Mouse (Mus musculus) neural tube, embryonic 15.5 days (tissue): ENCODE measurements around the gene Kazald1. TPM values are rescaled to one million over a fixed set of nuclear protein-coding genes. Genes with fewer than 3 reads are reported as not detected.
A peak's percentile ranks its signal among the peaks of the same experiment; 100 is the strongest.

ENCODE experiments used
- ATAC-seq: fragments of 200-750 bp; cut with Nextera tagmentation; 2 replicates; pipeline ENCODE4 v1.8.0; 2017; ENCODE audit warnings: mild to moderate bottlenecking, moderate TSS enrichment, moderate library complexity; ENCODE audit not compliant: low FRiP score
- H3K27ac ChIP-seq: fragments of 300-500 bp; sonication (generic); replicated peaks from 2 replicates; pipeline ENCODE4 v1.5.1; 2015; ENCODE audit warnings: mild to moderate bottlenecking, inconsistent platforms
- H3K27me3 ChIP-seq: fragments of 300-500 bp; sonication (generic); replicated peaks from 2 replicates; pipeline ENCODE4 v1.6.1; 2015; ENCODE audit warnings: inconsistent platforms
- H3K36me3 ChIP-seq: fragments of 300-500 bp; sonication (generic); 2 replicates; pipeline ENCODE4 v1.6.1; 2015; ENCODE audit warnings: inconsistent platforms
- H3K4me1 ChIP-seq: fragments of 300-500 bp; sonication (generic); 2 replicates; pipeline ENCODE4 v1.6.1; 2015; ENCODE audit warnings: inconsistent platforms
- H3K4me2 ChIP-seq: fragments of 300-500 bp; sonication (generic); 2 replicates; pipeline ENCODE4 v1.6.1; 2015; ENCODE audit warnings: inconsistent platforms, mild to moderate bottlenecking, moderate library complexity
- H3K4me3 ChIP-seq: fragments of 300-500 bp; sonication (generic); replicated peaks from 2 replicates; pipeline ENCODE4 v1.5.1; 2015; ENCODE audit warnings: mild to moderate bottlenecking, inconsistent platforms
- H3K9ac ChIP-seq: fragments of 300-500 bp; sonication (generic); replicated peaks from 2 replicates; pipeline ENCODE4 v1.6.1; 2015; ENCODE audit warnings: mild to moderate bottlenecking, inconsistent platforms
- H3K9me3 ChIP-seq: fragments of 300-500 bp; sonication (generic); replicated peaks from 2 replicates; pipeline ENCODE4 v1.6.1; 2016; ENCODE audit warnings: inconsistent platforms
- WGBS: fragments of 180-500 bp; shearing (Covaris S2); methylation state at CpG from one replicate; pipeline ENCODE4 v1.1.7; 2015; ENCODE audit warnings: mixed read lengths; 5-methylcytosine and 5-hydroxymethylcytosine counted together
- polyA plus RNA-seq: library from polyadenylated mRNA; unstranded; fragments of >200 nt; fragmentation: Nextera tagmentation; extraction: Ambion mirVana; gene quantifications from 2 replicates; pipeline ENCODE4 v1.2.1, GENCODE M21; 2015

Kazald1 gene
- polyA plus RNA-seq, 1 experiment from 2014 or later: 3.0 TPM

DNA sequence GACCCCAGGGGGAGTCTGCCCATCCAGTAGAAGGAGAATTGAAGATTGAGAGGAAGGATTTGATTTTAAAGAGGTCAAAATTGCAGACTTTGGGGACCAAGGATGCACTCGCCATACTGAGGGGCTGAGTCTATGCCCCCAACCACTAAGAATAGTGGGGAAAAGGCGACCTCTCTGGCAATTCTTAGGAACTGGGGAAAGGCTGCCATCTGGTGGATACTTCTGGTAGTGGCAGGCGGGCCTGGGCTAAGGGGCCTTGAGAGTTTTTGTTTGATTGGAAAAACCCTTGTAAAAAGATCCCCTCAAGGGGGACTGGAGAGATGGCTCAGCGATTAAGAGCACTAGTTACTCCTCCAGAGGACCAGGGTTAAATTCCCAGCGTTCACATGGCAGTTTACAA is 6.2 kb downstream of the Kazald1 start:
- 1% methylated on average over 5 of the region's 5 CpGs for WGBS

DNA sequence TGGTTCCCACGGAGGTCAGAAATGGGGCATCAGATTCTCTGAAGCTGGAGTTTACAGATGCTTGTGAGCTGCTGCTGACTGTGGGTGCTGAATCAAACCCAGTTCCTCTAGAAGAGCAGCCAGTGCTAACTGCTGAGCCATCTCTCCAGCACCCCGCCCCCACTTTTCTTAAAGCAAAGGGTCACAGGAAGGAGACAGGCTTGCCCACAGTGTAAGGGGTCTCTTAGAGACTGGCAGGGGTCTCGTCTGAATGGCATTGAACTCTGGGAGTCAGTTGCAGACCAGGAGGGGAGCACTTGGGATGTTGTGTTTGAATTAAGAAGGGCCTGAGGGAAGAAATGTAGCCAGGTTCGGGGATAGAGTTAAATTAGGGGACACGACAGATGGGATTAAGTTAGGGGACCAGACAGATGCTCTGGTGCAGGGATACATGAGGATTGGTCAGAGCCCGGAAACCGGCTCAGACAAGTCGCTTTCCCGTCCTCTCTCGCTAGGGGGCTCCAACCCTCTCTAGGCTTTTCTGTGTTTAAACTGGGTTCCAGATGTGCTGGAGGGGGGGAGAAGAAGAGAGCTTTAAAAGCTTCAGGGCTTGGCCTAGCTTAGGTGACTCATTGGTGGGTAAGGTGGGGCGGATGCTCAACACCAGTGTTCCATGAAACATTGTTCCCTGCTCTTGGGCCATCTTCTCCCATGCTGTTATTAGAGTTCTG is 7.0 kb downstream of the Kazald1 start:
- Histone ChIP-seq H3K9ac (no peak overlapping the region), H3K27ac (no peak overlapping the region), H3K36me3 (no peaks in the 10 kb centered on the region), H3K4me1 (peaks cover 32% of the 10 kb centered on the region), H3K27me3 (peaks cover 95% of the 10 kb centered on the region), H3K9me3 (no peaks in the 10 kb centered on the region), H3K4me2 (no peak overlapping the region), H3K4me3 (no peak overlapping the region)
- WGBS: 16% methylated on average over 11 of the region's 11 CpGs
- ATAC-seq: no peak

More for the DNA sequence above, 6.2 kb downstream of the Kazald1 start:
- H3K27me3 ChIP-seq: peaks cover 95% of the 10 kb centered on the region
- H3K4me2 ChIP-seq: peak overlapping the region; percentile 59
- H3K4me3 ChIP-seq: peak overlapping the region; percentile 26
- 0 out of 2 replicates have a peak overlapping the region, but pooled peaks have one; percentile 10 for H3K9ac ChIP-seq
- no peaks in the 10 kb centered on the region for H3K9me3 ChIP-seq
- ATAC-seq: no peak
- no peak overlapping the region for H3K27ac ChIP-seq
- peaks cover 39% of the 10 kb centered on the region for H3K4me1 ChIP-seq
- H3K36me3 ChIP-seq: no peaks in the 10 kb centered on the region

DNA sequence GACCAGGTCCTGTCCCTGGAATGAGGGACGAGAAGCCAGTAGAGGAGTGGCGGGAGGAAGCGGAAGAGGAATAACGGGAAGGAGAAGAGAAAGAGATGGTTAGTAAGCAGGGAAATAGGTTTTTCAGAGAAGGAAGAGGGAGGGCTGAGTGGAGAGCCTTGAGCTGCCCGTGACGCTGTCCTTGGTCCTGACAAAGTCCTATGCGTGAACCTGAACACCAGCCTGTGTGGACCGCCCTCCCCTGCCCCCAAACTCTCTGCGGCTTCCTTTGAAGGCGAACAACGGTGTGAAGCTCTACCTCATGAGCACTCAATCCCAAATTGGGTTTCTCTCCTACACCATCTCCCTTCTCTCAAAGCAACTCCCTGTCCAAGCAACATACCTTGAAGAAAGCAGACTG is 22.8 kb downstream of the Kazald1 start:
- peaks cover 36% of the 10 kb centered on the region for H3K27me3 ChIP-seq
- H3K4me1 ChIP-seq: 0 out of 2 replicates have a peak, but pooled peaks cover 2% of the 10 kb centered on the region
- H3K4me2 ChIP-seq: no peak overlapping the region
- H3K36me3 ChIP-seq: no peaks in the 10 kb centered on the region
- WGBS: 30% methylated on average over 11 of the region's 11 CpGs
- H3K9me3 ChIP-seq: no peaks in the 10 kb centered on the region
- ATAC-seq: no peak
- H3K9ac ChIP-seq: no peak overlapping the region
- no peak overlapping the region for H3K27ac ChIP-seq
- no peak overlapping the region for H3K4me3 ChIP-seq

DNA sequence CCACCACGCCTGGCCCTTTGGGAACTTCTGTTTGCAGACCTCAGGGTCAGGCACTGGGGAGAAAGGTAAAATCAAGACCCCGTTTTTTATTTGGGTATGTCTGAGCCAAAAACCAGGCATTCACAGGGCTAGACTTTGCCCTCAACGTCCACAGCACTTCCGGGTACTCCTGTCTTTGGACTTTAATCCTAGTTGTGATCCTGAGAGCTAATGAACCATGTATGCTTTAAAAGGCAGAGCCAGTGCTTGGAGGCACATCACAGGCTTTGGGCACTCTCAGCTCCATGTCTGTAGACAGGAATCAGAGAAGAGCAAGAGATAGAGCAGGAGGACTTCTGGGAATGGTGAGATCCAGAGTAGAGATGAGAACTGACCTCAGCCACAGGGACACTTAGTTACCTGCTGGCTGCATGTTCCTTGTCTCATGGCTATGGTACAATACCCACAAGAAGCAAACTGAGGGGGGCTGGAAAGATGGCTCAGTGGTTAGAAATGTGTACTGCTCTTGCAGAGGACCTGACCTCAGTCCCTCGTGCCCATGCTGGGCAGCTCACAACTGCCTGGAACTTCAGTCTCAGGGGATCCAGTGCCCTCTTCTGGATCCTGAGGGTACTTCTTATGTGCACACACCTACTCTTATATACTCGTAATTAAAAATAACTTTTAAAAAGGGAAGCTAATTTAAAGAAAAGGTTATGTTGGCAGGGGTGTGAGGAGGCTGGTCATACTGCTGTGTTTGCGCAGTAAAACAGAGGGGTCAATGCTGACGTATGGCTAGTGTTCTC is 25.6 kb downstream of the Kazald1 start:
- Histone ChIP-seq H3K4me1 (peaks cover 17% of the 10 kb centered on the region), H3K9me3 (no peaks in the 10 kb centered on the region), H3K4me3 (no peak overlapping the region), H3K36me3 (no peaks in the 10 kb centered on the region), H3K9ac (no peak overlapping the region), H3K27me3 (peaks cover 64% of the 10 kb centered on the region), H3K27ac (no peak overlapping the region), H3K4me2 (no peak overlapping the region)
- ATAC-seq: no peak
- 78% methylated on average over 8 of the region's 8 CpGs for WGBS

DNA sequence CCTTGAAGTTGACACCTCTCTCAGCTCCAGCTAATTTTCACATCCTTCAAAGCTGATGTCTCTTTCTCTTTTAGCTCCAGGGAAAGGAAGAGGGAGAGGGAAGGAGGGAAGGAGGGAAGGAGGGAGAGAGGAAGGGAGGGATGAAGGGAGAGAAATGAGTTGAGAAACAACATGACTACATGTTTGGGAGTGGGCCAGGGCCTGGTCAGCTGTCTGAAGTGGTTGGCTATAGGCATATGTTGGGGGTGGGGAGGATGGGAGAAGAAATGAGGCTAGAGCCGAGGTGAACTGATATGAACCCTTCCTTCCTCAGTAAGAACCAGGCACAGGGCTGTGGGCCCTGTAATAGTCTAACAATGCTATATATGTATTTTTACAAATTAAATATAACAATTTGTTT is 30.6 kb downstream of the Kazald1 start:
- no peak overlapping the region for H3K4me2 ChIP-seq
- 50% methylated on average over 1 of the region's 1 CpGs for WGBS
- H3K36me3 ChIP-seq: no peaks in the 10 kb centered on the region
- no peak for ATAC-seq
- no peak overlapping the region for H3K9ac ChIP-seq
- H3K9me3 ChIP-seq: no peaks in the 10 kb centered on the region
- peaks cover 65% of the 10 kb centered on the region for H3K27me3 ChIP-seq
- H3K27ac ChIP-seq: no peak overlapping the region
- H3K4me3 ChIP-seq: no peak overlapping the region
- peaks cover 20% of the 10 kb centered on the region for H3K4me1 ChIP-seq

DNA sequence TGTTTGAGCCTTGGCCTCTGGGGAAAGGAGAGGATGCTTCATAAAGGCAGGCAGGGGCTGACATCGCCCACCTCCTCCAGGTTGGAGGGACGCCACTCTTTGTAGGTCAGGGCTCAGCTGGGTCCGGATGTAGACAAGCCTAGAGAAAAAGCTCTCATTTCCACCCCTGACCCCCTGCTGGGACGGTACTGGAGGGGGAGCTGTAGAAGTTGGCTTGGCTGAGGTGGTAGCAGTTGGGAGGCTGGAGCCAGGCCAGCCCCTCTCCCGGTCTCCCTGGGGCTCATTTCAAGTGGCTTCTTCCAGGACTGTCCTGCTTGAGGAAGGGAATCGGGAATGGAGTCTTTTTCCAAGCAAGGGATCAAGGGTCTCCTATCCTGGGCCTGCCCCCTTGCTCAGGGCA is 31.6 kb downstream of the Kazald1 start:
- H3K36me3 ChIP-seq: no peaks in the 10 kb centered on the region
- no peak overlapping the region for H3K4me2 ChIP-seq
- no peak for ATAC-seq
- H3K4me3 ChIP-seq: no peak overlapping the region
- 36% methylated on average over 6 of the region's 6 CpGs for WGBS
- H3K27me3 ChIP-seq: peaks cover 60% of the 10 kb centered on the region
- no peaks in the 10 kb centered on the region for H3K9me3 ChIP-seq
- no peak overlapping the region for H3K9ac ChIP-seq
- peaks cover 20% of the 10 kb centered on the region for H3K4me1 ChIP-seq
- no peak overlapping the region for H3K27ac ChIP-seq

DNA sequence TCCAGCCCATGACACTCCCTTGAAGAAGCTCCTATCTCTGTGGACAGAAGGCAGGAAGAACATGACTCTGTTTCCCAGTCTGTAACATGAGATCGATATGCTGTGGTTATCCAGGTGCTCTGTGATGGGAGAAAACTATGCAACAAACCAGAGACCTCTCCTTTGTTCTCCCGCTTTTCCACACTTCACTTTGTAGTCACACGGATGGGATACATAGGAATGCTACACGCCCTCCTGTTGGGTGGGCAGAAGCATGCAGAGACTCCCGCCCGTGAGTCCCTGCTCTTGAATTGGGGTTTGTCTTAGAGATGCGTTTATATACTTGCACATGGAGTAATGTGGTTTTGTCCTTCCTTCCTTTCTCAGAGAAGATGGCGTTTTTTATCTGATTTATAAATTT is 35.6 kb downstream of the Kazald1 start:
- 75% methylated on average over 8 of the region's 8 CpGs for WGBS
- Histone ChIP-seq H3K9ac (no peak overlapping the region), H3K4me1 (peaks cover 8% of the 10 kb centered on the region; the same call in 1 of the 2 replicates), H3K36me3 (no peaks in the 10 kb centered on the region), H3K4me2 (no peak overlapping the region), H3K27me3 (peaks cover 23% of the 10 kb centered on the region), H3K9me3 (no peaks in the 10 kb centered on the region), H3K27ac (no peak overlapping the region), H3K4me3 (no peak overlapping the region)
- no peak for ATAC-seq

DNA sequence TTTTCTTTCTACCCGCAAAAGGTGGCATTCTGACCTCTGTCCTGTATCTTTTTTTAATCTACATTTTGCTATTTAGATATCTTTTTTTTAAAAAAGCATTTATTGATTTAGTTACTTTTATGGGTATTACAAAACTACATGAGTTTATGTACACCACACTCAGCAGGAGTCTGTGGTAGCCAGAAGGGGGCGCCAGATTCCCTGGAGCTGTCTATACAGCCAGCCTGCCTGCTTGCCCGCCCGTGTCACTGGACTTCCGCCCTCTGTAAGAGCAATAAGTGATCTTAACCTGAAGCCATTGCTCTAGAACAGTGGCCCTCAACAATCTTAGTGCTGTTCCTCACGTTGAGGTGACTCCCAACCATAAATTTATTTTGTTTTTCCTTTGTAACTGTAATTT is 37.4 kb downstream of the Kazald1 start:
- ATAC-seq: no peak
- Histone ChIP-seq H3K27me3 (peaks cover 14% of the 10 kb centered on the region), H3K36me3 (no peaks in the 10 kb centered on the region), H3K4me1 (0 out of 2 replicates have a peak, but pooled peaks cover 5% of the 10 kb centered on the region), H3K9me3 (no peaks in the 10 kb centered on the region), H3K27ac (no peak overlapping the region), H3K4me3 (no peak overlapping the region), H3K9ac (no peak overlapping the region), H3K4me2 (no peak overlapping the region)
- WGBS: 85% methylated on average over 6 of the region's 6 CpGs

DNA sequence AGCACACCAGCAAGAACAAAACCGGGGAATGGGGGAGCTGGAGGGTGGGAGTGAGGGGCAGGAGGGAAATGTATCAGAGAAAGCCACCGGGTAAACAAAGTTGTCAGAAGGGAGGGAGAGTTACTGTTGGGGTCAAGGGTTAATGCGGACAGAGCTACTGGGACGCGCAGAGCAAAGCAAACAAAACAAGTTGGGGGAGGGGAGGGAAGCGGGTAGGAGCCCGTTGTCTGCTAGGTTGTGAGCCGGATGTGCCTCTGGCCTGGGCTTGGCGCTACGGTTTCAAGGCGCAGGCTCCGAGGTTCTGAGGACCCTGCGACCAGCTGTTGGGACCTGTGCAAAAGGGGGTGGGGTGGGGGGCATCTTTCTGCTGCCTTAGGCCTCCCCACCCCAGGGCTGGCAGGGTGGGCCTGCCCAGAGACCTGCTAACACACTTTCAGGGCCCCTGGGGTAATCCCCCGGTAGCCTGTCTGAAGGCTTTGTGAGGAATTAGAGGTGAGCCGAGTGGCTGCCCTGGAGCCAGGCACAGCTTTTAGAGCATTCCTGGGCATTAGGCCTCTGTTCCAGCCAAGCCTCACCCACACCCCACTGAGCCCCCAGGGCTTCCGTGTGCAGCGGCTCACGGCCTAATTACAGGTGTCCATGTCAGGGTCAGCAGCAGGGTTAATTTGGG is 38.9 kb downstream of the Kazald1 start:
- H3K9ac ChIP-seq: no peak overlapping the region
- peaks cover 10% of the 10 kb centered on the region for H3K27me3 ChIP-seq
- WGBS: 4% methylated on average over 18 of the region's 18 CpGs
- ATAC-seq: no peak
- H3K4me1 ChIP-seq: 0 out of 2 replicates have a peak, but pooled peaks cover 5% of the 10 kb centered on the region
- H3K4me2 ChIP-seq: no peak overlapping the region
- no peak overlapping the region for H3K4me3 ChIP-seq
- H3K36me3 ChIP-seq: no peaks in the 10 kb centered on the region
- H3K9me3 ChIP-seq: no peaks in the 10 kb centered on the region
- H3K27ac ChIP-seq: no peak overlapping the region

DNA sequence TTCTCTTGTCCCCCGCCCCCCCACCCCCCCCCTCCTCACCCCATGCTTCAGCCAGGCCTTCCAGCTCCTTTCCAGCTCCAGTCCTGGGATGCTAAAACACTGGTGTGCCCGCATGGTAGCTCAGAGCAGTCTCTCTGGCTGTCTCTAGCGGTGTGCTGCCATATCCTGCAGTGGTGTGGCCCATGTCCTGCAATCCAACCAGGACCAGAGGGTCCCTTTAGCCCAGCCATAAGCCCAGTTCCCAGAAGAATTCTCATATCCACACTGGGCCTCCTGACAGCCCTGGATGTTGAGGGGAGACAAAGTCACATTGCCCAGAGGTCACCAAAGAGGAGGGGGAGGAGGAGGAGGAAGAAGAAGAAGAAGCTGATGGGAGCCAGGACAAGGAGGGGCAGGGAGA is 39.7 kb downstream of the Kazald1 start:
- no peaks in the 10 kb centered on the region for H3K36me3 ChIP-seq
- no peaks in the 10 kb centered on the region for H3K9me3 ChIP-seq
- no peak overlapping the region for H3K4me2 ChIP-seq
- 0 out of 2 replicates have a peak, but pooled peaks cover 5% of the 10 kb centered on the region for H3K4me1 ChIP-seq
- H3K27me3 ChIP-seq: peaks cover 13% of the 10 kb centered on the region
- H3K4me3 ChIP-seq: no peak overlapping the region
- H3K9ac ChIP-seq: no peak overlapping the region
- no peak overlapping the region for H3K27ac ChIP-seq
- 53% methylated on average over 3 of the region's 3 CpGs for WGBS
- no peak for ATAC-seq

DNA sequence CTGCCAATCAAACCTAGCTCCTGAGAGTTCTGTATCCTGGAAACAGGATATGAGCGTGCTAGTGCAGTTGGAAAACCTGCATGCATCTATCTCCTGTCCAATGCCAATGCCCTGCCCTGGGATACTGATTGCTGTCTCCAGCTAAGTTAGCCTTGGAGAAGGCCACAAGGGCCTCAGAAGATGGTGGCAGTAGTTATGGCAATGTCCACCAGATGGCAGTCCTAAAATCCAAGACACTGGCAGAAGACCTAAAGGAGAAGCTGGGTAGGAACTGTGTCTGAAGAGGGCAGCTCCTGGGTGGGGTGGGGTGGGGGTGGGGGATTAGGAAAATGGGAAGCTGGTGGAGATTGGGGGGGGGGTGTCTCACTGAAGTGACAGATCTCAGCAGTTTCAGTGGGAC is 41.8 kb downstream of the Kazald1 start:
- Histone ChIP-seq H3K27ac (no peak overlapping the region), H3K9me3 (no peaks in the 10 kb centered on the region), H3K4me2 (no peak overlapping the region), H3K27me3 (peaks cover 13% of the 10 kb centered on the region), H3K36me3 (no peaks in the 10 kb centered on the region), H3K4me3 (no peak overlapping the region), H3K4me1 (0 out of 2 replicates have a peak, but pooled peaks cover 5% of the 10 kb centered on the region), H3K9ac (no peak overlapping the region)
- ATAC-seq: no peak
- WGBS: 63% methylated on average over 1 of the region's 1 CpGs
